Mouse (Mus musculus) cortical plate, adult 2 months (tissue): ENCODE results near the gene Cga.
"Not testable (repeated sequence)": the region's sequence is repeated elsewhere in the genome, so short reads cannot be mapped to it uniquely, and the experiment has no call there.

Source experiments
- CTCF ChIP-seq: fragments of 200-500 bp; IDR thresholded peaks from 2 replicates; pipeline ENCODE4 v1.5.1; 2011; ENCODE audit warnings: mild to moderate bottlenecking, control low read depth, low read length; ENCODE audit not compliant: insufficient read depth; ENCODE audit errors: extremely low read depth
- POLR2A ChIP-seq: fragments of 200-500 bp; IDR thresholded peaks from 2 replicates; pipeline ENCODE4 v1.6.1; 2011; ENCODE audit warnings: mild to moderate bottlenecking, low read length, control low read depth; ENCODE audit not compliant: insufficient read depth; ENCODE audit errors: extremely low read depth

GRCm38 (mm10) chr4:34928386-34928785 is 34.8 kb downstream of the Cga start:
- not testable (repeated sequence) for TF ChIP-seq CTCF, POLR2A
